In the genomic region with DNA sequence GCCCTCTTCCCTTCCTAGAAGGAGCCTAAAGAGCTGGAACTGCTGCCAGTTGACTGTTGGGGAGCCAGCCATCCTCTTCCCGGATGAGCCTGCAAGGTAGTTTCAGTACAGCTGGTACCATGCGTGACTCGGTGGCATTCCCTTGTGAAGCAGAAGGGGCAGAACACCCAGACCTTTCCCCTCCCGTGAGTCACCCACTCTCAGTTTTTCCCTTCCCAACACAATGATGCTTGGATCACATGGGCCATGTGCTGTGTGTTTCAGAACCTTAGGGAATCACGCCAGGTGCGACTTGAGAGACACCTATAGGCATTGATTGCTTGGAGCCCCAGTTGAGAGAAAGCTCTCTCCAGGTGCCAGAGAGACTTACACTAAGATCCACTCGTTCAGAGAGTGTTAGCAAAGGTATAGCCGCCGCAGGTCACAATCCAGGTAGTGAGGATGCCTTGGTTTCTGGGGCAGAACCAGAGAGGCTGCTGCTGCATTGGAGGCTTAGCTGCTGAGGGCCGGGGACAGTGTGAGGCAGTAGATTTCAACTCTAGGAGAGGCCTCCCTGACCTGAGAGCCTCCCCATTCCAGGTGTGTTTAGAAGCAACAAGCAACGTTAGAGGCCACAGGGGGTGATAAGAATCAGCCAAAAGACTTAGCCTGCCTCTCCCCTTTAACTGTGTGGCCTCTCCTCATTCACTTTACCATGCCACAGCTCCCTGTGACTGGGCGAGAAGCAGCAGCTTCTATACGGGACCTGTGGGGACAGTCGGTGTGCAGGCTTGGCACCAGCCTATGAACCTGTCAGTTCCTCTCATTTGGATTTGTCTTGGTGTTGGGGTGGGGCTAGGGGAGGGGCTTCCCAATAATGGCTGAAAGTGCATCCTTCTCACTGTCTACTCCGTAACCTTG, we compare ENCODE assay signal across 10 mouse cellular contexts. TPM values are rescaled to one million over a fixed set of nuclear protein-coding genes. Genes with fewer than 3 reads are reported as not detected.
DNase-seq lines count a peak whose midpoint lies in the region; ATAC-seq and TF ChIP-seq lines count a peak whose summit lies in the region.
"Had no signal": no experiment of that assay in that cellular context is flagged by ENCODE, and none has a peak within 500 bp of the region (broad histone marks: within the 10 kb centered on the region; RNA-seq: fewer than 3 reads in every experiment).

No protein-coding gene starts in this region.

- WGBS in heart, adult 2 months, result 89% methylated on average over 15 of the region's 15 CpGs
- WGBS in midbrain, embryonic 11.5 days, result 76% methylated on average over 15 of the region's 15 CpGs
- 80% methylated on average over 15 of the region's 15 CpGs for WGBS in midbrain, embryonic 10.5 days
- WGBS in liver, embryonic 12.5 days (ENCODE audit: insufficient replicate concordance), result 75% methylated on average over 15 of the region's 15 CpGs

- H3K4me1 ChIP-seq in heart, adult 2 months (ENCODE audit: control insufficient read depth, insufficient read depth, low read length), result peaks cover 32% of the 10 kb centered on the region
- H3K4me1 ChIP-seq in midbrain, embryonic 11.5 days (ENCODE audit: control insufficient read depth, insufficient read depth, low read length), result peaks cover 15% of the 10 kb centered on the region
- H3K4me1 ChIP-seq in midbrain, embryonic 10.5 days, result peaks cover 33% of the 10 kb centered on the region
- peaks cover 85% of the 10 kb centered on the region for H3K4me1 ChIP-seq in liver, embryonic 12.5 days

- no peak overlapping the region for H3K4me3 ChIP-seq in heart, adult 2 months
- no peak overlapping the region for H3K4me3 ChIP-seq in midbrain, embryonic 11.5 days (ENCODE audit: low read depth, low read length)
- H3K4me3 ChIP-seq in midbrain, embryonic 10.5 days, result no peak overlapping the region
- H3K4me3 ChIP-seq in liver, embryonic 12.5 days, result no peak overlapping the region
- H3K4me3 ChIP-seq: forebrain, embryonic 15.5 days had no signal

- no peaks in the 10 kb centered on the region for H3K9me3 ChIP-seq in midbrain, embryonic 11.5 days (ENCODE audit: control insufficient read depth, low read length)
- no peaks in the 10 kb centered on the region for H3K9me3 ChIP-seq in midbrain, embryonic 10.5 days (replicated peaks)
- H3K9me3 ChIP-seq in liver, embryonic 12.5 days (replicated peaks), result no peaks in the 10 kb centered on the region
- H3K9me3 ChIP-seq: forebrain, embryonic 15.5 days had no signal

- H3K4me2 ChIP-seq in midbrain, embryonic 11.5 days, result no peak overlapping the region
- H3K4me2 ChIP-seq in liver, embryonic 12.5 days, result 0 out of 2 replicates have a peak overlapping the region, but pooled peaks have one; percentile 14
- H3K4me2 ChIP-seq: forebrain, embryonic 15.5 days had no signal

- no peaks in the 10 kb centered on the region for H3K27me3 ChIP-seq in heart, adult 2 months (ENCODE audit: control insufficient read depth, insufficient read depth, low read length)
- no peaks in the 10 kb centered on the region for H3K27me3 ChIP-seq in midbrain, embryonic 11.5 days (ENCODE audit: control insufficient read depth, insufficient read depth, low read length)
- H3K27me3 ChIP-seq in midbrain, embryonic 10.5 days (ENCODE audit: low read depth, poor library complexity, severe bottlenecking), result peaks cover 17% of the 10 kb centered on the region; the same call in 1 of the 2 replicates
- H3K27me3 ChIP-seq in liver, embryonic 12.5 days (replicated peaks), result no peaks in the 10 kb centered on the region
- H3K27me3 ChIP-seq: forebrain, embryonic 15.5 days had no signal

- no peak for TF ChIP-seq EP300 in heart, adult 2 months (IDR thresholded peaks at IDR 0.05; ENCODE audit: insufficient read depth, low read depth, low read length)

- H3K36me3 ChIP-seq in heart, adult 2 months (ENCODE audit: control insufficient read depth, insufficient read depth, low read length), result peaks cover 8% of the 10 kb centered on the region
- H3K36me3 ChIP-seq in midbrain, embryonic 11.5 days (ENCODE audit: control insufficient read depth, insufficient read depth, low read length), result no peaks in the 10 kb centered on the region
- peaks cover 16% of the 10 kb centered on the region for H3K36me3 ChIP-seq in midbrain, embryonic 10.5 days
- peaks cover 21% of the 10 kb centered on the region for H3K36me3 ChIP-seq in liver, embryonic 12.5 days
- H3K36me3 ChIP-seq: forebrain, embryonic 15.5 days had no signal

- peak overlapping the region; percentile 100 for H3K27ac ChIP-seq in heart, adult 2 months
- no peak overlapping the region for H3K27ac ChIP-seq in midbrain, embryonic 11.5 days (ENCODE audit: low read depth, low read length)
- no peak overlapping the region for H3K27ac ChIP-seq in midbrain, embryonic 10.5 days (replicated peaks)
- peak overlapping the region; percentile 99 for H3K27ac ChIP-seq in liver, embryonic 12.5 days
- H3K27ac ChIP-seq: forebrain, embryonic 15.5 days had no signal

- ATAC-seq in midbrain, embryonic 11.5 days (ENCODE audit: low FRiP score), result no peak
- no peak for ATAC-seq in liver, embryonic 12.5 days
- ATAC-seq: forebrain, embryonic 15.5 days had no signal

- DNase-seq in heart, adult 2 months, result peak; percentile 21 to 30
- no peak for DNase-seq in heart, postnatal 10 days
- DNase-seq in midbrain, embryonic 11.5 days (ENCODE audit: low spot score, missing footprints), result peak; percentile 64
- DNase-seq in midbrain, embryonic 10.5 days (ENCODE audit: low spot score), result no peak
- no peak for DNase-seq in spleen, adult 18-20 months
- DNase-seq in gastrocnemius, adult 8-10 months (ENCODE audit: low spot score in 2 of 2), result no peak
- DNase-seq: embryo, embryonic 11 days; right cerebral cortex, postnatal 4 days had no signal

- TF ChIP-seq POLR2A in heart, adult 2 months (IDR thresholded peaks at IDR 0.05; ENCODE audit: insufficient read depth, low read depth, low read length), result no peak

- H3K79me2 ChIP-seq in heart, adult 2 months (replicated peaks; ENCODE audit: control insufficient read depth, insufficient read depth, low read length), result no peaks in the 10 kb centered on the region; the same call in none of the 2 replicates

- no peak for TF ChIP-seq CTCF in heart, adult 2 months (IDR thresholded peaks at IDR 0.05)

- intact Hi-C loops in heart, adult 2 months (cut with DNase I), result no loop called here
- intact Hi-C loops in heart, postnatal 10 days (cut with DNase I), result no loop called here

- no peak overlapping the region for H3K9ac ChIP-seq in heart, adult 2 months (ENCODE audit: low read depth, low read length)
- H3K9ac ChIP-seq in midbrain, embryonic 11.5 days (ENCODE audit: low read length), result no peak overlapping the region
- H3K9ac ChIP-seq in liver, embryonic 12.5 days, result peak overlapping the region; percentile 96
- H3K9ac ChIP-seq: forebrain, embryonic 15.5 days had no signal

RNA-seq across cellular contexts. Expression of a gene that starts 50.9 kb away (rescaled TPM):
- total RNA-seq in heart, adult 2 months (2021), result 10 to 100 TPM; 53.6 to 59.4 TPM
- 64.4 and 84.3 TPM in 2 replicates for polyA plus RNA-seq in heart, adult 2 months (2012; rRNA removed)
- 10 to 100 TPM; 84.4 to 87.8 TPM for total RNA-seq in heart, postnatal 10 days (2021)
- polyA plus RNA-seq in midbrain, embryonic 11.5 days (2014; fragmentation: Nextera tagmentation; extraction: Ambion mirVana), result 129 and 130 TPM in 2 replicates
- polyA plus RNA-seq in midbrain, embryonic 10.5 days (2016; fragmentation: Nextera tagmentation; extraction: Ambion mirVana), result 104 and 113 TPM in 2 replicates
- 44.6 and 45.7 TPM in 2 replicates for polyA plus RNA-seq in liver, embryonic 12.5 days (2016; fragmentation: Nextera tagmentation; extraction: Ambion mirVana)
- 10 to 100 TPM; 42.1 to 62.2 (median 50.9) TPM for total RNA-seq in gastrocnemius, adult 8-10 months (2022)

RNA-seq across cellular contexts. Expression of a gene that starts 51.5 kb away (rescaled TPM):
- total RNA-seq in heart, adult 2 months (2021), result 10 to 100 TPM; 61.4 to 71.3 TPM
- polyA plus RNA-seq in heart, adult 2 months (2012; rRNA removed), result 122 and 171 TPM in 2 replicates
- 100 to 1,000 TPM in 1 of 2 experiments, 10 to 100 TPM in 1; 60.1 to 100 TPM for total RNA-seq in heart, postnatal 10 days (2021)
- 30.2 TPM in 2 replicates for polyA plus RNA-seq in midbrain, embryonic 11.5 days (2014; fragmentation: Nextera tagmentation; extraction: Ambion mirVana)
- 21.7 and 28.8 TPM in 2 replicates for polyA plus RNA-seq in midbrain, embryonic 10.5 days (2016; fragmentation: Nextera tagmentation; extraction: Ambion mirVana)
- polyA plus RNA-seq in liver, embryonic 12.5 days (2016; fragmentation: Nextera tagmentation; extraction: Ambion mirVana), result 28.6 and 28.7 TPM in 2 replicates
- total RNA-seq in gastrocnemius, adult 8-10 months (2022), result 10 to 100 TPM; 49.6 to 99.2 (median 59.4) TPM

Comparison
In these comparisons a context has a peak if more than half of its experiments do, and no peak if none do; other contexts are left out.
1. DNase-seq: peak in heart, adult 2 months (2 of 2) and midbrain, embryonic 11.5 days (single experiment); none in heart, postnatal 10 days (0 of 2), midbrain, embryonic 10.5 days (single experiment), spleen, adult 18-20 months (0 of 2) and gastrocnemius, adult 8-10 months (0 of 2).
2. H3K27ac ChIP-seq: peak in heart, adult 2 months (single experiment) and liver, embryonic 12.5 days (single experiment); none in midbrain, embryonic 11.5 days (single experiment) and midbrain, embryonic 10.5 days (single experiment).